Mouse (Mus musculus) bone marrow, adult 2 months (tissue): Measurements from ENCODE around the gene Pmepa1.

Experiments
- CTCF ChIP-seq: fragments of 200-500 bp; IDR thresholded peaks from 2 replicates; pipeline ENCODE4 v1.5.1; 2011; ENCODE audit warnings: low read length, control low read depth; ENCODE audit not compliant: control insufficient read depth, insufficient read depth
- POLR2A ChIP-seq: fragments of 200-500 bp; IDR thresholded peaks from 2 replicates; pipeline ENCODE4 v1.6.1; 2011; ENCODE audit warnings: low read depth, mild to moderate bottlenecking, control low read depth, low read length, borderline replicate concordance; ENCODE audit not compliant: control insufficient read depth

DNA sequence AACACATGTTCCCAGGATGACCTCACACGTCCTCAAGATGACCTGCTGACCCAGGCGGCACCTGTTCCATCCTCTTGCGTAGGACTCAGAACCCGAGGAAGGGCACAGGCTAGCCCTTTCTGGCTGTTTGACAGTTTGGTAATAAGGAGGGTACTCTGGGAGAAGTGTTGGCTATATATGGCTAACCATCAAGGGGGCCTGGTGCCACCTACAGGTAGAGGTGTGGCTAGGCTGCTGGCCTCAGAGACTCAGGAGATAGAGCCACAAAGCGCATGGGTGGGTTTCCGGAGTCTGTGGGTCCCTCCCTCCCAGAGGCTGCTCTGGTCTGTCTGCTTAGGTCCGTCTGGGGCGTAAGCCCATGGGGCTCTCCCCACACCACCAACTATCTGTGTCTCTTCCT lies 29.6 kb downstream of the Pmepa1 start:
- TF ChIP-seq POLR2A (no peak), CTCF (no peak)
